Mouse (Mus musculus): ENCODE data around the gene Ddx5.
A peak's percentile ranks its signal among the peaks of the same experiment; 100 is the strongest.
"Not testable (repeated sequence)": the region's sequence is repeated elsewhere in the genome, so short reads cannot be mapped to it uniquely, and the experiment has no call there.

The Ddx5 gene

GRCm38 (mm10) chr11:106760511-106760910 is 28.5 kb downstream of the Ddx5 start:
- DNase-seq (ENCODE audit: low spot score) = peak; percentile 24

GRCm38 (mm10) chr11:106759028-106759427 is 30.0 kb downstream of the Ddx5 start:
- no peak for DNase-seq (ENCODE audit: low spot score)

- no peak for DNase-seq (ENCODE audit: low spot score)
Observed at GRCm38 (mm10) chr11:106755583-106755982, 33.4 kb downstream of the Ddx5 start.

GRCm38 (mm10) chr11:106753314-106753713 is 35.7 kb downstream of the Ddx5 start:
- no peak for DNase-seq (ENCODE audit: low spot score)

GRCm38 (mm10) chr11:106752103-106752502 is 36.9 kb downstream of the Ddx5 start:
- no peak for DNase-seq (ENCODE audit: low spot score)

GRCm38 (mm10) chr11:106751039-106752018 is 37.7 kb downstream of the Ddx5 start, which contains the start of gene Milr1:
Gene Milr1, plus strand, starts transcription at chr11:106751226.
- DNase-seq (ENCODE audit: low spot score) = no peak

- DNase-seq (ENCODE audit: low spot score) = no peak
Observed at GRCm38 (mm10) chr11:106750121-106750751, 38.7 kb downstream of the Ddx5 start, which contains the start of gene Pecam1. Gene Pecam1, minus strand, starts transcription at chr11:106750628.

- not testable (repeated sequence) for DNase-seq (ENCODE audit: low spot score)
Observed at GRCm38 (mm10) chr11:106749557-106750120, 39.3 kb downstream of the Ddx5 start.

GRCm38 (mm10) chr11:106744949-106745348 is 44.0 kb downstream of the Ddx5 start:
- no peak for DNase-seq (ENCODE audit: low spot score)

- no peak for DNase-seq (ENCODE audit: low spot score)
Observed at GRCm38 (mm10) chr11:106742388-106742841, 46.6 kb downstream of the Ddx5 start.

GRCm38 (mm10) chr11:106741826-106742225 is 47.2 kb downstream of the Ddx5 start:
- no peak for DNase-seq (ENCODE audit: low spot score)

- DNase-seq (ENCODE audit: low spot score) = no peak
Observed at GRCm38 (mm10) chr11:106741232-106741631, 47.8 kb downstream of the Ddx5 start.

GRCm38 (mm10) chr11:106740724-106741123 is 48.3 kb downstream of the Ddx5 start:
- not testable (repeated sequence) for DNase-seq (ENCODE audit: low spot score)

- DNase-seq (ENCODE audit: low spot score) = no peak
Observed at GRCm38 (mm10) chr11:106739116-106739515, 49.9 kb downstream of the Ddx5 start.

- no peak for DNase-seq (ENCODE audit: low spot score)
Observed at GRCm38 (mm10) chr11:106737178-106737621, 51.8 kb downstream of the Ddx5 start.

GRCm38 (mm10) chr11:106736614-106737013 is 52.4 kb downstream of the Ddx5 start:
- DNase-seq (ENCODE audit: low spot score) = no peak

- DNase-seq (ENCODE audit: low spot score) = no peak
Observed at GRCm38 (mm10) chr11:106730714-106731113, 58.3 kb downstream of the Ddx5 start.
